Mouse (Mus musculus): ENCODE results near the gene Snap47.

- TF ChIP-seq CTCF (IDR thresholded peaks at IDR 0.05; ENCODE audit: low read depth, low read length) (no peak), POLR2A (IDR thresholded peaks at IDR 0.05; ENCODE audit: borderline replicate concordance, low read depth, low read length) (no peak)
Measured at GRCm38 (mm10) chr11:59384441-59384959, 66.5 kb downstream of the Snap47 start.

Data from bone marrow macrophage, adult 2 months (primary cell).